Mouse (Mus musculus) cerebellum, adult 9-11 months (tissue): Measurements from ENCODE around the gene Fosl1.
A peak's percentile ranks its signal among the peaks of the same experiment; 100 is the strongest.

Source experiments
- DNase-seq: peaks from one replicate; pipeline ENCODE4 v3.0.0; 2022

Fosl1 gene

DNA sequence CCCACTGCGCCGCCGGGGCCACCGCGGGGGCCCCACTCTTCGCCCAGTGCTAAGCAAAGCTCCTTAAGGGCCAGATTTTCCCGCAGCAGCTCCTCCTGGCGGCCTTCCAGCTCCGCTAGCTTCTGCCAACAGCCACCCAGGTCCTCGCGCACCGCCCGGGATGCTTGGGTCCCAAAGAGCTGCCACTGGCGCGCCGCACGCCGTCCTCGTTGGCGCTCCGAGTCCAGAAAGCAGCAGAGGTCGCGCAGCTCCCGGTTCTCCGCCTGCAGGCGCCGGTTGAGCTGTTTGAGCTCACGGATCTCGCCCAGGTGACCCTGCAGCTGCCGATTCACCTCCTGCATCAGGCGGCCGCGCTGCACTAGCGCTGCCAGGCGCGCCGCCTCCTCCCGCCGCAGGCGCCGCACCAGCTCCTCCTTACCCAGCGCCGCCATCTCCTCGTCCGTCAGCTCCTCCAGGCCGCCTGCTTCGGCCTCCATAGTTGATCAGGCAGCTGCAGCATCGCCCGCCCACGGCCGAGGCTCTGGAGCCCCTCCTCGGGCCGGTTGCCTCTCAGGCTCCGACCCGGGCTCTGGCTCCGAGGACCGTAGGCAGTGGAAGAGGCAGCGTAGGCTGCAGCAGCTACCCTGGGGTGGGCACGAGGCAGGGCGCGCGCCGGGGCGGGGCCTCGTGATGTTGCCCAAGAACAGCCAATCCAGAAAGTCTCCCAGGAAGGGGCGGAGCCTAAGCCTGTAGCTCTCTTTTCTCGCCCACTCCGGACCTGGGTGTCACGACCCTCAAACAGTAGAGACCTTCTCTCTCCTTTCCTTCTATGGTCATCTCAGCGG is 9.8 kb downstream of the Fosl1 start:
- DNase-seq: peak; percentile 98

DNA sequence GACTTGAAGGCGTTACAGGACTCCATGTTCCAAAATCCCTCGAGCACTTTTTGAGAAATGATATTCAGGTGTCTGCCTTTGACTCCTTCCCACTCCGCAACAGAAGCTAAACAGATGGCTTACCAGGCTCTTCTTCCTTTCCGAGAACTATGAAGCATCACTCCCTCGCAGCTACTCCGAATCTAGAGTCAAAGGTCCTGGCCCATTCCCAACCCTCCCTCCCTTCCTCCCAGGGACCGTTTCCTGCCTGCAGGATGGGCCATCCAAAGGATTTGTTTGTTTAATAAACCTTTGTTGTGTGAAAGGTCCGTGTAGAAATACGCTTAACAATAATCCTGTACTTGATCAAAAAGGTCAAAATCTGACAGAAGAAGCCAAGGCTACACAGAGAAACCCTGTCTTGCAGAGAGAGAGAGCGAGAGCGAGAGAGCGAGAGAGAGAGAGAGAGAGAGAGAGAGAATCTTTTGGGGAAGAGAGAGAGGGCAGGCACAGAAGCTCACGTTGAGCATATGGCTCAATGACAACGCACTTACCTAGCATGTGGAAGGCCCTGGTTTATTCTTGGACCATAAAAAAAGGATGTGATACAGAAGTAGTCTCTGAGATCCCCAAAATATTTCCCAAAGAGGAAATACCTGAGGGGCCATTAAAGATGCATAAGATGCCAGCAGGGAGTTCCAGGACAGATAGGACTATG is 10.5 kb downstream of the Fosl1 start, which contains the start of gene Ccdc85b:
TSS of gene Ccdc85b (minus strand) at position 149 of the 697 bp plus-strand sequence.
- DNase-seq: peak; percentile 41

DNA sequence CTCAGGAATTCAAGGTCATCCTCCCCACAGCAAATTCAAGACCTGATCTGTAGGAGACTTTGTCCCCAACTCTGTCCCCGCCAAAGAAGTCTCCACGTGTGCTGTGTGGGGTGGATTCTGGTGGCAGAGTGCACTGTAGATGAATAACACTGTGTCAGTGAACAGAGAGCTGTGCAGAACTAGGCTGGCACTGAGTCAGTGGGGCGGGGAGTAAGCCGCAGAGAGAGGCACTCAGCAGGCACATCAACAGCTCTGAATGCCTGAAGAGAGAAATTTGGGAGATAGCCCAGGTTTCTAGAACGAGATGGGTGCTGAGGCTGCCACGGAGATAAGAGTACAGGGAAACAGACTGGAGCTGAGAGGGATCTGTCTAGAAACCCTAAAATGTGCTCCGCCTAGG is 11.7 kb downstream of the Fosl1 start:
- DNase-seq: peak; percentile 63

DNA sequence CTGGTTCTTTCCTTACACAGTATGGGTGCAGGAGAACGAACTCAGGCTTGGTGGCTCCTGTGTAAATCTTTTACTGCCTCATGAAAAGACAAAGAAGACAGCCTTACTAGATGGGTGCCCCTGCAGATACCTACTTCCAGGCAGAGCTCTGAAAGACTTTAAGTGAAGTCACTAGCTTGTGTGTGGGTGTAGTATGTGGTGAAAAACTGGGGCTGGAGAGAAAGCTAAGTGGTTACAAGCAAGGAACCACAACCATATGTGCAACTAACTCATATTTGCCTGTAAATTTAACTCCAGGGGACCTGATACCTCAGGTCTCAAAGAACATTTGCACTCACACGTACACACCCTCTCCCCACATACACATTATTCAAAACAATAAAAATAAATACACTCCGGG is 12.5 kb downstream of the Fosl1 start:
- peak; percentile 17 for DNase-seq

DNA sequence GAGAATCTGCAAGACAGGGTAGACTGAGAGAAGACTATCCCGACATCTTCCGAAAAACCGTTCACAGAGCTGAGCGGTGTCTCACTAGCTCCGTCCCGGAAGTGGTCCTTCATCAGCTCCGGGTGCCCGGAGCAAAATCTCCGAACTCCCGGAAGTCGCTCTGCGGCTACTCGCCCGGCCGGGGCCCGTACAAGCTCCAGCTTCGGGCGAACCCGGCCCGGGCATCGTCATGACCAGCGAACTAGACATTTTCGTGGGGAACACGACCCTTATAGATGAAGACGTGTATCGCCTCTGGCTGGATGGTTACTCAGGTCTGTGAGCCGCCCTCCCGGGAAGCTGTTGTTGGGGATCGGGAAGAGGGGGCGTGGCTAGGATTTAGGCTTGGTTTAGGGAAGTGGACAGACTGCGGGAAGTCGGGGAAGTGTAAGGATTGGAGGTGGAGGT is 13.1 kb downstream of the Fosl1 start, which contains the start of gene Fibp:
TSS of gene Fibp (plus strand) at position 151 of the 447 bp plus-strand sequence.
- peak; percentile 87 for DNase-seq

DNA sequence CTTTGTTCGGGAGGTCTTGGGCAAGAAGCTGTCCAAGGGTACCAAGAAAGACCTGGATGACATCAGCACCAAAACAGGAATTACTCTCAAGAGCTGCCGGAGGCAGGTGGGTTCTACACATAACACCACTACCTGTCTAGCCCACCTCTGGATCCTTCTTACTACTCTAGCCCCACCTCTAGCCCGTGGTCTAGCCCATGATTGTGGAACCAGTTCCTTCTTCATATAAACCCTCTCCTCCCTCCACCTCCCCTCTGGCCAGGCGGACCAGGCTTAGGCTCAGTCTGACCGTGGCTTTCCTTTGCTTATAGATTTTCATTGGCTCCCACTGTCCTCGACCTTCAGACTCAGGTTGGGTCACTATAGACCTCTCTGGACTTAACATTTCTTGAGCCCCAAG is 14.1 kb downstream of the Fosl1 start:
- DNase-seq: no peak

DNA sequence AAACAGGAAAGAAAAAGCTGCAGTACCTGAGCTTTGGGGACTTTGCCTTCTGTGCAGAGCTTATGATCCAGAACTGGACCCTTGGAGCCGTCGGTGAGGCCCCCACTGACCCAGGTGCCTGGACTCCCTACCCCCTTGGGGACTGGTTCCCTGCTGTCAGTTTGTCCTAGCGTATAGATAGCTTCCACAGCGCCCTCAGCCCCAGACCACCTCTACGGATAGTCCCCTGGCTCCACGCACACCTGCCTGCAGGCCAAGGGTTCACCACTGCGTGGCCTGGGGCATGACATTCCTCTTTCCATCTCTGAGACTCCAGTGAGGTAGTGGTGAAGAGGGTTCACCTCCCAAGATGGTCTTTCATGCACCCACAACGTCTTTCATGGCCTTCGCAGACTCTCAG is 15.9 kb downstream of the Fosl1 start:
- DNase-seq: peak; percentile 49

DNA sequence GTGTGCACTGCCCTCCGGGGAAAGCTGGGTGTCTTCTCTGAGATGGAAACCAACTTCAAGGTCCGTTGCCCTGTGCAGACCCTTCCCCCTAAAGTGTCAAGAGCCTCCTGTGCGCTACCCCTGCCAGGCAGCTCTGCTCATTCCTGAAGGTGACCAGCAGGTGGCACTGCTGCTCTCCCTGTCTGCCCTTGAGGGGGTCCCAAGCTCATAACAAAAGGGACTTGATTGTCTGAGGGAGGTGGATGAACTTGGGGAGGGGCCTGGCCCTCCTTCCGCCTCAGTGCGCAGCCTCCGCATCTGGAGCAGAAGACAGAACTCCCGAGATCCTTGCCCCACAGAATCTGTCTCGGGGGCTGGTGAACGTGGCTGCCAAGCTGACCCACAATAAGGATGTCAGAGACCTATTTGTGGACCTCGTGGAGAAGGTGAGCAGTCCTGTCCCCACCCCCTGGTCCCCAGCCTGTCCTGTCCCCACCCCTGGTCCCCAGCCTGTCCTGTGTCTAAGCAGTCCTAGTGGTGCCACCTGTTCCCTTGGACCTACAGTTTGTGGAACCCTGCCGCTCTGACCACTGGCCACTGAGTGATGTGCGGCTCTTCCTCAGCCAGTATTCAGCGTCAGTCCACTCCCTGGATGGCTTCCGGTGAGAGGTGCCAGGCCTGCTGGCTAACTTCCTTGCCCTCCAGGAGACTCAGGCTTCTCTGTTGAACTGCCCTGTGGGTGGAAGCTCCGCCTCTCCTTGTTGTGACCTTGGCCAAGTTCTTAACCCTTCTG is 16.6 kb downstream of the Fosl1 start:
- DNase-seq: peak; percentile 74

DNA sequence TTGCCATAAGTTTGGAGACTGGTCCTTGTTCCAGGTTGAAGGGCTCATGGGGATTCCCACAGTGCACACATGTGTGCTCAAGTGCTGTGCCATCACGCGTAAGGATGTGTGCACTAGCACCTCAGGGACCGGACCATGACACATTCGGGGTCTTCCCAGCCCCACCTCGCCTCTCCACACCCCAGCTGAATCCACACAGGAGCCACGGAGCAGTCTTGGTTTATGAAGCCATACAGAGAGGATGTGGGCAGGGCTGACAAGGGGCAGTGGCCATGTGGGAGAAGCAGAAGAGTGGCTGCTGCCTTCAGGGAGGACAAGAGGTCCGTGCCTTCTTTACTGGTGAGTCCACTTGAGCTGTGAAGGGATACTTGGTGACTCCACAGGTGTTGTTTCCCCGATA is 17.7 kb downstream of the Fosl1 start:
- DNase-seq: peak; percentile 40

DNA sequence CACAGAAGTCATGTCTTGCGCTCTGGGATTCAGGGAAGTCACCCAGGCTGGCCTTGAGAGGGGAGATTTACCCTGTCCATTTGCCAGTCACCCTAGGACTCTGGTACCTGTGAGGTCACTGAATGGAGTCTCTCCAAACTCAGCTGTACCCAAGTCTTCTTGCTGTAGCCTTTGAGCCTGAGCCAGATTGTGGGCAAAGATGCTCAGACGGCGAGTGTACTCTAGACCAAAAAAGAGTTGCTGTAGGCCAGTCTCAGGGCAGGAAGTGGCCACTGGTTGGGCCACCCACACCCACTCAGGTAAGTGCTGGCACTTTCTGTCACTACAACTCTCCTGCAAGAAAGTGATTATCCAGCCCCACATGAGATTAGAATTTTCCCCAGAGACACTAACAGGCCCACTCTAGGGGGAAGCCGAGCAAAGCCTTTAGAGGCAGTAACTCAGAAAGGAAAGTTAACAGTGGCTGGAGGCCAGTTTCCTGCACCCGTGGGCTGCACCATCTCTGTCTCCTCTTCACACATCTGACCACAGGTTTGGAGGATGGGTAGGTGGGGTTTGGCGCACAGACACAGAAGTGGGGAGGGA is 19.7 kb downstream of the Fosl1 start:
- no peak for DNase-seq

DNA sequence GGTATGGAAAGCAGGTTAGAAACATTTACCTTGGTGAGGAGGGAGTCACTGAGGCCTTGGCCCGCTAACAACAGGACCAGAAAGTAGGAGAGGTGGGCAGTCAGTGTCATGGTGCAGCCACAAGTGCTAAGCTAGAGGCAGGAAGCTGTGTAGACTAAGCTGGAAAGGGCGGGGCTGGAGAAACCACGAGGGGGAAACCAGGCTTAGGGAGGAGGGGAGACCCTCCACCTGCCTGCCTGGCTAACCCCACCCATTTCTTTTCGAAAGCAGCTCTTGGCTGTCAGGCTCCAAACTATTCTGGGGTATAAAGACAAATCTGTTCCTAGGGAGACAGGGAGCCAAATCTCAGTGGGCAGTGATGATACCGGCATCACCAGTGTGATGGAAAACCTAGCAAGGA is 21.0 kb downstream of the Fosl1 start, which contains the start of gene Ctsw:
TSS of gene Ctsw (minus strand) at position 134 of the 400 bp plus-strand sequence.
- DNase-seq: no peak

DNA sequence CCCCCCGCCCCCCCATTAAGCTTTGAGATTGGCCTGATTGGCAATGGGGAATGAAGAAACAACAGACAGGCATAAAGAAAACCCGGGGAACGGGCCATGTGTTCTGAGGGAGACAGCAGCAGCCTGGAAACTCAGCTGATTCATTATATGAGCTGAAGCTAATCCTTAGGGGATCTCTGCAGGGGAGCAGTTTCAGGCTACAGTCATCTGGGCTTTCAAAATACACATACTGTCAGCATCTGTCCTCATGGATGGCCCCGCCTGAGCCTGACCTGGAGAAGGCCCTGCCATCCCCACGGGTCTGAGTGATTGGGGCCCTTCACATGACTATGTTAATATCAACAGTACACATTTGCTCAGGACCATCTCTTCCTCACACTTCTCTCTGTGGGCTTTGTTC is 24.5 kb downstream of the Fosl1 start:
- DNase-seq: no peak

DNA sequence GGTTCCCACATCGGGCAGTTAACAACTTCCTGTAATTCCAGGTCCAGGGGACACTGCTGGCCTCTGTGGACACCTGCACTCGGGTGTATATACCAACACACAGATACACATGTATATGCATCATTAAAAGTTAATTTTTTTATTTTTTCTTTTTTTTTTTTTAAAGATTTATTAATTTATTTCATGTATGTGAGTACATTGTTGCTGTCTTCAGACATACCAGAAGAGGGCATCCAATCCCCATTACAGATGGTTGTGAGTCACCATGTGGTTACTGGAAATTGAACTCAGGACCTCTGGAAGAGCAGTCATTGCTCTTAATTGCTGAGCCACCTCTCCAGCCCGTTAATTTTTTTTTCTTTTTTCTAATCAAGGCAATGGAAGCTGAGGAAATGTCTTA is 25.5 kb downstream of the Fosl1 start:
- DNase-seq: no peak

DNA sequence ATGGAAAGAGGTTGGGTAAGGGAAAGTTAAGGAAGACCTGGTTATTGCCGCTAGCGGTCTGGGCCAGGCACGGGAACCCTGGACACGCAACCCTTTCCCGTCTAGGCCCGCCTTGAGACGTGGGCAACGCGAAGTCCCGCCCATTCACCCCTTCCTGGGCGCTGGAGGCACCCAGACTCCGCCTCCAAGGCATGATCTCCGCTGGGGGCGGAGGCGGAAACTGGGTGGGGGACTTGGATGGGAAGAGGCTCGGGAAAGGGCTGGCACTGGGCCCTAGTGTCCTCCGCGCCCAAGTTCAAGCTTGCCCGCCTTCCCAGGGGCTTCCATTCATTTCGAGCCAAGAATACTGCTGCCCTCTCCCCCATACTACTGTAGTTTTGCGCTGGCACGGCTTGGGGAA is 26.4 kb downstream of the Fosl1 start, which contains the start of gene Efemp2:
TSS of gene Efemp2 (plus strand) at position 235 of the 400 bp plus-strand sequence.
- DNase-seq: peak; percentile 80

DNA sequence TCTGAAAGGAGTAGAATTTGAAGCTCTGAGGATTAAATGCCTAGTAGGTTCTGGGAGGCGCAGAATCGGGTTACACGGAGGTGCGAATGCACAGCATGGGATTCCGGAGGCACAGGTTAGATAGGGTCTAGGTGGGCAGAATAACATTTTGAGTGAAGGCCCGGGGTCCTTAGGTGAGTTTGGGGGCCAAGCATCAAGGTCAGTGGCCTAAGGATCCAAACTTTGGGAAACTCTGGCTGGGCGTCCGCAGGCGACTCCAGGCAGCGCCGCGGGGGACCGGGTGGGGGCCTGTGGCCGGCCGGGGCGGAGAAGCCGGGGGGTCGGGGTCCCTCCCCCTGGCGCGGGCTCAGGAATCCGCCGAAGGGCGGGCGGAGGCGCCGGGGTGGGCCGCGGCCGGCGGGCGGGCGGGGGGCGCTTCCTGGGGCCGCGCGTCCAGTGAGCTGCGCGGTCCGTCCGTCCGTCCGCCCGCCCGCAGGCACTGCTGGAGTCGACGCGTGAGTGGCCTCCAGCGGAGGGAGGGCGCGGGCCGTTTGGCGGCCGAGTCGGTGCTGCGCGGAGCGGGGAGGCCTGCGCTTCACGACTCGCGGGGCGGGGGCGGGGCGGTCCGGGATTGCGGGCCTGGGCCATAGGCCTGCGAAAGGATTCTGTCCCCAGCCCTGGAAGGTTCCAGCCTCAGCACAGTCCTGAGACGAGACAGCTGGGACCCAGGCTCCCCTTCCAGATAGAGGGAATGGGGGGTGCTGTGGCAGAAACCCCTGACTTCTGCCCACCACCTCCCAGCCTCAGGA is 27.1 kb downstream of the Fosl1 start:
- DNase-seq: peak; percentile 62

DNA sequence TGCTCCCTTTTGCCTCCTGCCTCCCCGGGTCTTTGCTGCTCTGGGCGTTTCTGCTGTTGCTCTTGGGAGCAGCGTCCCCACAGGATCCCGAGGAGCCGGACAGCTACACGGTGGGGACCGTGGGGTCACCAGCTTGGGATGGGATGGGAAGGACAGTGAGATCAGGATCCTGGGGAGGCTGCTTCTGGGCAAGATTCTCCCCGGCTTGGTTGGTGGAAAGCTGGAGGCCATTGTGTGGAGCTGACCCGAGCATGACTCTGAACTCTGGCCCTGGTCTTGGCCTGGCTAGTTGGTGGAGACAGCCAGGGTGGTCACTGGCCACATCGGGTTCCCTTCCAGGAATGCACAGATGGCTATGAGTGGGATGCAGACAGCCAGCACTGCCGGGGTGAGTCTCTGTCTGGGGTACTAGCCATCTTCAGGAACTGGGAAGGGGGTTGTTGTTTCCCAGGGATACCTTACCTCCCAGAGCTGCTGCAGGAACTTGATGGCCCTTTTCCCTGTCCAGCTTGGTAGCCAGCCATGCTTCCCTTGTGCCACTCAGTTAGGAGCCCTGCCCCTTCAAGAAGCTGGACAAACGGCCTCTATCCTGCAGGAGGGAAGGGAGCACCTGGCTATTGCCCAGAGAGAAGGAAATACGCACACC is 27.8 kb downstream of the Fosl1 start:
- DNase-seq: peak; percentile 72

DNA sequence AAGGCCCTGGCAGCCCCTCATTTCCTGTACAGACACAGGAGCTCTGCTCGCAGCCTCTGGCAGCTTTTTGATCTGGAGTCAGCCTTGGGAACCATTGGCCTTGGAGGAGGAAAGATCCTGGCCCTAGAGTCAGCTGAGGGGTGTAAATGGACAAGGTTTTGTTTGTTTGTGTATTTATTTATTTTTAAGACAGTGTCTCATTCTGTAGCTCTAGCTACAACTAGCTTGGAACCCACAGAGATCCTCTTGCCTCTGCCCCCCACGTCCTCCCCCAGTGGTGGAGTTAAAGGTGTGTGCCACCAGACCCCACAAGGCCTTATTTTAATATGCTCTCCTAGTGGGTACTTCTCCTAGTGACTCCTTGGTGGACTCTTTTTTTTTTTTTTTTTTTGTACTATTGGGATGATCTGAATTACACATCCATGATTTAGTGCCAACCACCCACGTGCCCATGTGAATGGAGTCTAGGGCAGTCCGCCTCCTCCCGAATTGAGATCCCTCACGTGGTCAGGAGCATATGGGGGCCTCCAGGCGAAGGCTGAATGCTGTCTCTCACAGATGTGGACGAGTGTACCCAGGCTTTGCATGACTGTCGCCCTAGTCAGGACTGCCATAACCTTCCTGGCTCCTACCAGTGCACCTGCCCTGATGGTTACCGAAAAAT is 29.8 kb downstream of the Fosl1 start:
- DNase-seq: peak; percentile 63

DNA sequence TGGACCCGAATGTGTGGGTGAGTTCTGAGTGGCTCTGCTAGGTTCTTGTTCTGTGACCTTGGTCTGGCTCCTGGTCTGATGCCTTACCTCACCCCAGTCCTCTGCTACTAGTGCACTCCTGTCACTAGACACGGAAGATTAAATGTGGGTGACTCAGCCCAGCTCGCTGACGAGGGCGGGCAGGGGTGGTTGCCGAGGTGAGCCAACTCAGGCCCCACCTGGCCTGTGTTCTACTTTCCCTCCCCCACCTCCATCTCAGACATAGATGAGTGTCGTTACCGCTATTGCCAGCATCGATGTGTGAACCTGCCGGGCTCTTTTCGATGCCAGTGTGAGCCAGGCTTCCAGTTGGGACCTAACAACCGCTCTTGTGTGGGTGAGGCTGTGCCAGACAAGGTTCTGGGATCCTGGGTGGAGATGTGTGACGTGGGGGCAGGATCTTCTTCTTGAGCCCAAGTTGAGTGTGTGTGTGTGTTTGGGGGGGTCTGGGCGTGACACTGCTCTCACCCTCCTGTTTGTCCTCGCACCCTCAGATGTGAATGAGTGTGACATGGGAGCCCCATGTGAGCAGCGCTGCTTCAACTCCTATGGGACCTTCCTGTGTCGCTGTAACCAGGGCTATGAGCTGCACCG is 30.4 kb downstream of the Fosl1 start:
- peak; percentile 46 for DNase-seq

DNA sequence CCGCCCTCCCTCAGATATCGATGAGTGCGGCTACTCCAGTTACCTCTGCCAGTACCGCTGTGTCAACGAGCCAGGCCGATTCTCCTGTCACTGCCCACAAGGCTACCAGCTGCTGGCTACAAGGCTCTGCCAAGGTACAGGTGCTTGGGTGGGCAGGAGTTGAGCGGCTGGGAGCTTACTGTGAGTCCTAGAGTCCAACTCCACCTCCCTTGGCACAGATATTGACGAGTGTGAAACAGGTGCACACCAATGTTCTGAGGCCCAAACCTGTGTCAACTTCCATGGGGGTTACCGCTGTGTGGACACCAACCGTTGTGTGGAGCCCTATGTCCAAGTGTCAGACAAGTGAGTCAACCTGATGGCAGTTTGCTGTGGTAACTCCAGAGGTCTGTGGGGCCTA is 32.7 kb downstream of the Fosl1 start:
- DNase-seq: peak; percentile 66

DNA sequence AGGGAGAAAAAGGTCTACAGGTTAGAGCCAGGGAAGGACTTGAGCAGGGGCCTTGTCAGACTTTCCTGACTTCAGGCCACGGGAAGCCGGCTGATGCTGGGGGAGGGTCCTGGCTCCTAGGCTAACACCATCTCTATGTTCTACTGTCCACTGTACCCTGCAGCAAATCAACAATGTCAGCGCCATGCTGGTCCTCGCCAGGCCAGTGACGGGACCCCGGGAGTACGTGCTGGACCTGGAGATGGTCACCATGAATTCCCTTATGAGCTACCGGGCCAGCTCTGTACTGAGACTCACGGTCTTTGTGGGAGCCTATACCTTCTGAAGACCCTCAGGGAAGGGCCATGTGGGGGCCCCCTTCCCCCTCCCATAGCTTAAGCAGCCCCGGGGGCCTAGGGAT is 34.1 kb downstream of the Fosl1 start:
- DNase-seq: no peak
